Mouse (Mus musculus) spleen, postnatal 36 days (tissue): Measurements from ENCODE around the gene Stx11.
A peak's percentile ranks its signal among the peaks of the same experiment; 100 is the strongest.
"Not testable (repeated sequence)": the region's sequence is repeated elsewhere in the genome, so short reads cannot be mapped to it uniquely, and the experiment has no call there.

Experiments
- DNase-seq, 2 experiments: peaks; one replicate each; pipeline ENCODE4 v3.0.0; 2022; ENCODE audit warnings: low spot score in 2 of 2, mixed read lengths in 1 of 2

The Stx11 gene

DNA sequence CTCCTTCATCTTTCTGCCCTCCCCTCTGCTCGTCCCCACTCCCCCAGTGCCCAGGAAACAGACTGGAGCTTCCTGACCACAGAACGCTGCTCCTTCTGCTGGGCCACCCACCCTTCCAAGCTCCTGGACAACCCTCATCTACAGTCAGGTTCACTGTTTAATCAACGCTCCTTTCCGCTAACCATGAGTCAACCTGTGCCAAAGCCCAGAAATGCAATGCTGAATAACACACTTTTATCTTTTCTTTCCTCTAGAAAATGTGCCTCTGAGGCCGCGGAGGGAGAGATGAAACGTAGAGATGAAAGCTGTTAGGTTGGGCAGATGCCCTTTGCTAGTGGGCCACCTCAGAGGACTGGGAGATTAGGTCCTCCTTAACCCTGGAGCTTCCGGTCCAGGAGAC, 2.6 kb downstream of the Stx11 start:
- DNase-seq = no peak

DNA sequence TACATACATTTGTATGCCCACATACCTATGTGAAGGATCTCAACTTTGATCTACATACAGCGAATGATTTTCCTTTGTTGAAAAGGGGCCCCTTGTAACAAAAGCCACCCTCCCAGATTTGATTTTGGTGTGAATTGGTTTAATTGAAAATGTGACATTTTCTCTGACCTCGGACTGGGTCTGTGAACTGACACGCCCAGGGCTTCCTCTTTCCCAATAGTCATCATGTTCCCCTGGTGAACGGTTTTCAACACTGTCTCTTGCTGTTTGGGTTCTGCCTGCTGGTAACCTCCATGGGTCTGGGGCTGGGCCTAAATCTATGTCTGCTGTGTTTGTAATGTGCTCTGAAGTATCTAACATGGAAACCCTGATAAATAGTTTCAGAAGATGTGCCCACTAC, 6.8 kb downstream of the Stx11 start:
- peak in 1 of 2 experiments; percentile 29 for DNase-seq

DNA sequence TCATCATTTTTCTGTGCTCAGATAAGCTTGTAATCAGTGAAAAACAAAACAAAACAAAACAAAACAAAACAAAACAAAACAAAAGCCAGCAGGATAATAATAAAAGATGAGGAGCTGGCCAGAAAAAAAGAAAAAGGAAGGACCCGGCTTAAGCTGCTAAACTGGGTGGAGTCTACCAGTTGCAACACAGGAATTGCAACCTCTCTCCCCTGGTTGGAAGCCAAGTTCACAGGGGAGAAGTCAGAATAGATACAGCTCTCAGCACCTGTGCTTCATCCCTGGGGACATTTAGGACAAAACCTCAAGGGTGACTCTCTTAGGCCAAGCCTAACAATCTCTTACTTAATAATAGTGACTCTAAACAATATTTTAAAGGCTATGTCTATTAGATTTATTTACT, 8.3 kb downstream of the Stx11 start:
- DNase-seq = no peak

DNA sequence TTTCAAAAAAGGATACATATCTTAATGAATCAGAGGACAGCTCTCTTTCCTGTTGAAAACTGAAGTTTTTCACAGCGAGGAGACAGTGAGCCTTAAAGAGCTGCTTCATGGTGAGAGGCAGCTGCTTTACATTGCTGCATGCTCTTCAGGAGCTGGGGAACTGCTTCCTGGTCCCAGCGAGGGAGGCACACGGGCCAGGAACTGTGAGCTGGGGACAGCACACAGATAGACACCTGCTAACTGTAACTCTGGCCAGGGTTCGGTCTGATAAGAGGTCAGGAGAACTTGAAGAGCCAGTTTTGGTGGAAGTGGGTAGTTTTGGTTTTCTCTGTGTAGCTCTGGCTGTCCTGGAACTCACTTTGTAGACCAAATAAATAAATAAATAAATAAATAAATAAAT, 12.7 kb downstream of the Stx11 start:
- DNase-seq = not testable (repeated sequence)

DNA sequence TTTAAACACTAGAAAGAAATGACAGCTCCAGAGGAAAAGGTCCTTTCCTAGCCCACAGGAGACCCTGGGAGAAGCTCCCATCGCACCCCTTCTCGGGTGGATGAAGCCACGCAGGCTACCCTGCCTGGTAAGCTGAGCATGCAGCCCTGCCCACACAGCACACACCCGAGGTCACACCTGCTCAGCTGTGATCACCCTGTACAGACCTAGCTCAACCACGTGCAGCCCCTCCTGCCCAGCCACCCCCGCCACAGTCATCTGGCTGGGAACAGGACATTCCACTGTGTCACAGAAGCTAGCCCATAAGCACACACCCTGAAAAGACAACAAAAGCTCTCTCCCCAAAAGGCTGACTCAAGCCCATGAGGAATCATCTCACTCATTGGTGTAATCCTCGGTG, 14.8 kb downstream of the Stx11 start:
- DNase-seq = no peak

DNA sequence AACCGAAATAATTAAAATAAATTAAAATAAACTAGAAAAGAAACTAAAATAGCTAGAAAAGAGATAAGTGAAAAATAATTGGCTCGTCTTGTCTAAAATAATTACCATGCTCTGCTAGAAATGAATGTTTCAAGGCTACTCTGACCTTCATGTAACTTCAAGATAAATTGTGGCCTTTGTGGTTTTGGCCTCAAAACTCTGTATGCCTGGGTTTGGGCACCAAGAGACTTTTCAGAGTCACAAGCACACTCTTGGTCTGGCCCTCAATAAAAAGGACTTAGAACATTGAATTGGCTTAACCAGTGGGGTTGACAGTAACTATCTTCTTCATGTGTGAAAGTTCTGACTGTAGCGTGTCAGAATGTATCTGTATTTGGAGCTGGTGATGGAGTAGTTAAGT, 16.5 kb downstream of the Stx11 start:
- no peak for DNase-seq

DNA sequence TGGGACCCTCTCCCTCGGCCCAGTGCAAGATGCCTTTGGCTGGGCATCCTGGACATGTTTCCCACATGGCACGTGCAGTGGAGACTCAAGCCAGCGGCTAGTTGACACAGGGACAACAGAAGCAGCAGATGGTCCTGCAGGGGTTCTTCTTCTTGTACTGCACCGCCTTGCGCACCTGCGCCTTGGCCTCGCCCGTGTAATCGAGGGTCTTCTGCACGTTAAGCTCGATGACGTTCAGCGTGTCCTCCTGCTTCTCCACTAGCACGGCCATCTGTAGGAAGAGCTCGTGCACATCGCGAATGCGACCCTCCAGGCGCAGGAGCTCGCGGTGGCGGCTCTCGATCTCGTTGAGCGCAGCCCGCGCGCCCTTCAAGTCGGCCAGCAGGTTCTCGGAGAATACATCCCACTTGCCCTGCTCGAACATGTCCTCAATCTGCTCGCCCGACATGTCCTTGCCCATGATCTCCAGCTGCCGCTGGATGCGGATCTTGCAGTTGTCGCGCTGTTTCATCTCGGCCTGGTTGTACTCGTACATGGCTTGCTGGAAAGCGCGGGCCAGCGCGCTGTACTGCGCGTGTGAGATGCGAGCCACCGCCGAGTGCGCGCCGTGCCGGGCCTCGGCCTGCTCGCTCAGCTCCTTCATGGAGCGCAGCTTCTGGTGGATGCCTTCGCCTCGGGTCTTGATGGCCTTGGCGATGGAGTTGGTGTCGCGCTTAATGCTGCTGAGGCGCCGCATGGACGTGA, 22.9 kb downstream of the Stx11 start:
- DNase-seq = no peak

DNA sequence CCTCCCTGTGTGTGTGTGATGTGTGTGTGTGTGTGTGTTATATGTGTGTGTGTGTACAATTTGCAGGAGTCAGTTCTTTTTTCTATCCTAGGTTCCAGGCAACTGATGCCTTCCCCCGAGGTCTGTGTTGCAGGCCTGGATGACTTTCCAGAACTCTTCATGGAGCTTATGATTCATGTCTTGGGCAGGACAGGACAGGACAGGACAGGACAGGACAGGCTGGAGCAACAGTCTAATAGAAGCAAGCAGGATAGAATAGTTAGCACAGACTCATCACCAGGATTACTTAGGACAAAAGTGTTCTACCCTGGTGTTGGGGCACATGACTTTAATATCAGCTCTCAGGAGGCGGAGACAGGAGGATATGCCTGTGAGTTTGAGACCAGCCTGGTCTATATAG, 25.3 kb downstream of the Stx11 start:
- DNase-seq = no peak

DNA sequence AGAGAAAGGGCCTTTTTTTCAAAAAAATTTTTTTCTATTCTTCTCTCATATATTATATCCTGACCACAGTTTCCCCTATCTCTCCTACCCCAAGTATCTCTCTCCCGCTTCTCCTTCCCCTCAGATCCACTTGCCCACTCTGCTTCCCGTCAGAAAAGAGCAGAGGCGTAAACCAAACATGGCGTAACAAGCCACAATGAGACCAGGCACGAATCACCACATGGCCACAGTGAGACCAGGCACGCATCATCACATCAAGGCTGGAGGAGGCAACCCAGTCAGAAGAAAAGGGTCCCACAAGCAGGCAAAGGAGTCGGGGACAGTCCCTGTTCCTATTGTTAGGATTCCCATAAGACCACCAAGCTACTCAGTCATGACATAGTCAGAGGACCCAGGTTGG, 28.0 kb downstream of the Stx11 start:
- no peak for DNase-seq

DNA sequence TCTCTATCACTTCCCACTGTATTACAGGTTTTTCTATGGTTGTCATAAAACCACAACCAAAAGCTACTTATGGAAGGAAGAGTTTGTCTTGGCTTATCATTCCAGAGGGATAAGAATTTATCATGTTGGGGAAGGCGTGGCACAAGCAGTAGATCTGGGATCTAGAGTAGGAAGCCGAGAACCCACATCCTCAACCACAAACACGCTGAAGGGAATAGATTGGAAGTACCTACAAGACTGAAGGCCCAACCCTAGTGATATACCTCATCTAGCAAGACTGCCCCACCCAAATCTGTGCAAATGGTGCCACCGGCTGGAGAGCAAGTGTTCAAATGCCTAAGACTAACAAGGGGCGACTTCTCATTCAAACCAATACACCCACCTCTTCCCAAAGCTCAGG, 28.5 kb downstream of the Stx11 start:
- DNase-seq = no peak

DNA sequence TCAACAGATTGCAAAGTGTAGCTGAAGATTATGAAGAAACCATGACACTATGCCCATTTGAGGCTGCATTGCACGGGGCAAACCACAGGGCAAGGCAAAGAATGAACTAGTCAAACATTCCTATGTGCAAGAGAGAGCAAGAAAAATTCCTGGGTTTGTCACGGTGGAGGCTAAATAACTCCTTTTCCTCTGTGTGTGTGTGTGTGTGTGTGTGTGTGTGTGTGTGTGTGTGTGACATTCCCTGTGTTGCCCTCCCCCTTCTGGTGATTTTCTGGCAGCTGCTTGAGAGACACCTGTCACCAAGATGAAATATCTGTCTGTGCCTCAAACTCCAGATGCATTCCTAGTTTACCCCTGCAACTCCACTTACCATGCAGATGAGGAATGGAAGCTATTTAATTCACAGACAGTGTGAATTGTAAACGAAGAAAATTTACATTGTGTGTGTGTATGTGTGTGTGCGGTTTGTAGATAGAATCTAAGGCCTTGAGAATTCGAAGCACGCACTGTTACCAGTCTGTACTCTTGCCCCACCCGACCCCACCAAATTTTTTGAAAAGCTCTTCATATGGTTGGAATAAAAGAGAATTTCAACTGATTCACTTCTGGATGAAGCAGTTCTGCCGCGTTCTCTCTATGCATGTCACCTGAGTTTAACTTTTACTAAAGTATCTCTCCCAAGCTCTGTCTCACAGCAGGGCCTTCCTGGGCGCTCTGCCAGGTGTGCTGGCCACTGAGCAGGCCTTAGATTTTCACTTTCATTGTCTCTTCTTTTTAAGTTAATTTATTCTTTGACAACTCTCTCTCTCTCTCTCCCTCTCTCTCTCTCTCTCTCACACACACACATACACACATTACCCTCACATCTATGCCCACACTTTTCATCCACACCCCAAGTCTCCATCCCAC, 32.4 kb downstream of the Stx11 start:
- DNase-seq = no peak

DNA sequence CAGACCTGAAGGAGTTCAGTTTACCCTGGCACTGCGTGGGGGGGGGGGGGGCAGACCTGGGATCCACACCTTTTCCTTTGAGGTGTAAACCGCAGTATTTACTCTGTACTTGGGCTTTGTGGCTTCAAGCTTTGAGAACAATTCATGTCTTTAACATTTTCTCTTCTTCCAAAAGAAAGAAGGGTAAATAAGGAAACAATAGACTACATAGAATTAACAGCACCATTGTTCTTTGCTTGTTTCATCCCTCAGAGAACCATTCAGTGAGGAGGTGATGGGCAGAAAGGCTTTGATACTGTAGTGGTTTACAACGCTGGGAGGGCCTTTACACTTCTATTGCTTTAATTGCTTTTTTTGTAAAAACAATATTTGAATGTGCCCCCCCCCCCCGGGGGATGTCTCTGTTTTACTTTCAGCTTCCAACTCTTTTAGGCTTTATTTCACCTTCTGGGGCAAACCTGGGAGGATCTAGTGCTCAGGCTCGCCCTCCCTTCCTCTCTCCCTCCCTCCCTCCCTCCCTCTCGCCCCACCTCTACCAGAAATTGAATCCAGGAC, 33.7 kb downstream of the Stx11 start:
- DNase-seq = no peak

DNA sequence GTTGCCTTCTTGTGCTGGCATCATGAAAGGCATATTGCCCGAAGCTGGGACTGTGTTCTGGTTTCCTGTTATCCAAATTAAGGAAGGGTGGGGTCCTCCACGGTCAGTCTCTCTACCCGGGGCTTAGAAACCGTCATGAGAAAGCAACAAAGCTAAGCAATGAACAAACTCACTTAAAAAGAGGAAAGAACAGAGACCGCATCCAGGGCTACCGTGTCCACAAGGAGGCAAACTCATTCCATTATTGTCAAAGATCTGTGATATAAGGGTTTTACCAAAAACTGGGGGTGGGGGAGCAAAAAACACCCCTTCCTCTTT, 34.3 kb downstream of the Stx11 start:
- no peak for DNase-seq

DNA sequence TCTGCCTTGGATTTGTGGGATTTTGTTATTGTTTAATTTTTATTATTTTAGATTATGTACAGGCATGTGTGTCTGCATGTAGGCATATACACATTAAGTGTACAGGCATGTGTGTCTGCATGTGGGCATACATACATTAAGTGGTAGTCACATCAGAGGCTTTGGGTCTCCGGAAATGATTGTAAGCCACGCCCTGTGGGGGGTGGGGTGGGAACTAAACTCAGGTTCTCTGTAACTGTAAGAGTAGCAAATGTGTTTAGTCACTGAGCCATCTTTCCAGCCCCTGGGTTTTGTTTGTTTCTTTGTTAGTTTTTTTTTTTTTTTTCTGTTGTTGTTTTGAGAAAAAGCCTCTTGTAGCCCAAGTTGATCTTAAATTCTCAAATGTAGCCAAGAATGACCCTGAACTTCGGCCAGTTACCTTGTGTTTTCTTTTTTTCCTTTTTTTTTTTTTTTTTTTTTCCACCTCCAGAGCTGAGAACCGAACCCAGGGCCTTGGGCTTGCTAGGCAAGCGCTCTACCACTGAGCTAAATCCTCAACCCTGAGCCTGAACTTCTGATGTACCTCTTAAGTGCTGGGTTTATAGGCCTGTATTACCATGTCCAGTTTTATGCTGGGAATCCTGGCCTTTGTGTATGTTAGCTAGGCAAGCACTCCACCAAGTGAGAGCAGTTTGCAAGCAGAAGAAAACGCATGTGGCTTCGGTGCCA, 34.8 kb downstream of the Stx11 start:
- no peak for DNase-seq

DNA sequence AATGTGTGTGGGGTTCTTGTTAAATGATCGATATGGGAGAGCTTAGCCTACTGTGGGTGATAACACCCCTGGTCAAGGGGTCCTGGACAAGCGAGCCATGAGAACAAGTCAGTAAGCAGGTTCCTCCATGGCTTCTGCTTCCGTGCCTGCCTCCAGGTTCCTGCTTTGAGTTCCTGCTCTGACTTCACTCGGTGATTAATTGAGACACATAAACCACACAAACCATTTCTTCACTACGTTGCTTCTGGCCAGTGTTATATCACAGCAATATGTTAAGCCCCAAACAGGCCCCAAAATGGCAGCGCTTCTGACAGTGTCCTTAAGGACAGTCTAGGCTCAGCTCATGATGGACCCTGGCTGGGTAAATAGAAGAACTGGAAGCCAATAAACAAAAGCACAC, 35.9 kb downstream of the Stx11 start:
- no peak for DNase-seq

DNA sequence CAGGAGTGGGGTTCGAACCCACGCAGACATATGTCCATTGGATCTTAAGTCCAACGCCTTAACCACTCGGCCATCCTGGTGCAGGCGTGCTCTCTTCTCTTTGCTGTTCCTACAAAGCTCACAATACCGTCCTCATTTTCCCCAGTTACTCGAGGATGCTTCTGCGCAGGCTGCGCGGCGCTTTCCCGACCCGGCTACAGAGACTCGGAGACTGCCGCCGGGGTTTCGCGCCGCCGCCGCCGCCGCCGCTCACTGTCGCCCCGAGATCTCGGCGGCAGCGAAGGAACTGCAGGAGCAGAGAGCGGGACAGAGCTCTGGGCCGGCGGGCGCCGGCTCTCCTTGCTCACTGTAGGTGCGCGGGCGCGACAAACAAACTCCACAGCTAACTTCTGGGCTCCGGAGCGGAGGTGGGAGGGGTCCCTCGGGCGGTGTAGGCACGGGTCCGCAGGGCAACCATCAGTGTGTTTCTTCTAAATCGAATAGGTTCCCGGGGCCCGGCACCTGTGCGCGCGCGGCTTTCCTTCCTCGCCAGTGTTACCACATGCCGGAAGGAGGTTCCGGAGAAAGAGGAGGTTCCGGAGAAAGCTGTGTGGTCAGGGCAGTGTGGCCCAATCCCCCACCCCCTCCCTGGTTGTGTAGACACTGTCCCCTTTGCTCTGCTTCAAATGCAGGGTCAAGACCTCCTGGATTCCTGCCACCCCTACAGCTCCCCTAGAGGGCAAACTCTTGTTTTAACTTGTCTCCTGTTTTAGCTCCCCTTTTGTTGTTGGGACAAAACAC, 41.3 kb downstream of the Stx11 start:
- DNase-seq = peak; percentile 86 to 91

DNA sequence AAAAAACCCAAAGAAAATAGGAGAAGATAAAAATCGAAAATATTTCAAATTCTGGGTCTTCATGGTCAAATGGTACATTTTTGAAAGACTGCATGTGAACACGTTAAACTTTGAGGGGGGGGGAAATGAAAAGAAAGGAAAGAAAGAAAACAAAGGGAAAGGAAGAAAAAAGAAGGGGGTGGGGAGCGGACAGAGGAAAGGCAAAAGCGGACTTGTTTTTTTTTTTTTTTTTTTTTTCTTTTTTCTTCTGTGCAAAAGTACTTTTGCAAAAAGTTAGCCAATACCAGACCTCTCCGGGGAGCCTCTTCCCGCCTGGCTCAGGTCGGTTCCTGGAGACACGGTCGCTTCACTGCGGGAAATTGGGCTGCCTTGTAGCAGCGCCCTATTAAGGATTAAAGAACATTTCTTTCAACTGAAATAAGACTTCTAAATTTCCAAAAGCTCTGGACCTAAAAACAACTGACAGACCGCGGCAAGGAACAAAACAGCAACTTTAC, 42.0 kb downstream of the Stx11 start:
- no peak for DNase-seq

DNA sequence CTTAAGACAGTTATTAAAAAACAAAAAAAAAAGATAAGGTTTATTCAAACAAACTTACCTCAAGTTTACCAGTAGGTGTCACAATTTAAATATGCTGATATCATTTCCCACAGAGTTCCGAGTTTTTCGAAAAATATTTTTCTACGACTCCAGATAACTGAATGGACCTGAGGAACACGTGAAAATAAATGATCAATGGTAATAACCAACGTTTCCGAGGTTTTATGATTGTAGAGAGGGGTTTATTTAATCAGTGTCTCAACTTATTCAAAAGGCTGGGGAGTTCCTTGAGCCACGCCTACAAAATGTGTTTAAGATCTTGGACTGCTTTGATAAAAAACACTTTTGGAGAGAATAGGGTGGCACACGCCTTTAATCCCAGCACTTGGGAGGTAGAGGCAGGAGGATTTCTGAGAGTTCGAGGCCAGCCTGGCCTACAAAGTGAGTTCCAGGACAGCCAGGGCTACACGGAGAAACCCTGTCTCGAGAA, 42.5 kb downstream of the Stx11 start:
- DNase-seq = peak in 1 of 2 experiments; percentile 19

DNA sequence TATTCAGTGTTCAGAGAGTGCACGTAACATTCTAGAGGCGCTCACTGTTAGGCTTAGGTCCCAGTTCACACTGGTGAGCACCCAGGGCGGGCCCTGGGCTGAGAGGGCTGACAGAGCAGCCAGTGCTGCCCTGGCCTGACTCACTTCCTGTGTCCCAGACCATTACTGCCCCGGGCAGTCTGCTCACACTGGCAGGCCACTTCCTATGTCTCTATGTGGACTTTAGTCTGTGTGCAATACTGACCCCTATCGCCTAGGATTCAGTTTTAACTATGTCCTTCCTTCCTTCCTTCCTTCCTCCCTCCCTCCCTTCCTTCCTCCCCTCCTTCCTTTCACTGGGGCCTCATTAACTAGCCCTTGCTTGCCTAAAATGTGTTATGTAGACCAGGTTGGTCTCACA, 44.8 kb downstream of the Stx11 start:
- DNase-seq = no peak

DNA sequence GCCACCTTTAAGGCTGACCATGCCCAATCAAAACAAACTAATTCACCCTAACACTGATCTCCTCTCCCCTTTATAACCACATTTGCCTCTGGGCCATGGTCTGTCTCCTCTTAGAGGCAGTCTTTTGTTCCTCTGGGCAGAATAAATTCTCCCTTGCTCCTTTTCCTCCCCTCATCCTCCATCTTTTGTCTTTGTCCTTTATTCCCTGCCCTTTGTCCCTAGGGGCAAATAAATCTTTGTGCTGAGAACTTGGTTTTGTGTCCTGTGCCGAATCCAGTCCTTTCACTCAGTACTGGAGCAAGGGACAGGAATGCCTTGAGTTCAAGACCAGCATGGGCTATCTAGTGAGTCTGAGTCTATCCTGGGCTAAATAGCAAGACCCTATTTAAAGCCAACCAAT, 46.5 kb downstream of the Stx11 start:
- no peak for DNase-seq

DNA sequence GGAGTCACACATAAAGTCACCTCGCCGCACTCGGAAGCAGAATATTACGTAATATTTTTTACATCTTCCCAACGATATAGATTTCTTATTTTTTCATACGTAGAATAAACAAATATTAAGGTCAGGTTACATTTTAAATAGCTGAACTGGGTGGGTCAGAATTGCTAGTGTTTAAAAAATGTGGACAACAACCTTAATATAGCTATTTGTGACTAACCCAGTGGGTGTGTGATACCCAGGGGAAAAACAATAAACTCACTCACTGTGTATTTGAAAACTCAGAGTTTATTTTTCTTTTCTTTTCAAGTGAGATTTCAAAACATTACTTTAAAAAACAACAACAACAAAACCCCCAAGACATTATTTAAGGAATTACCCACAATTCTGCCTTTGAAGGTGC, 47.7 kb downstream of the Stx11 start:
- no peak for DNase-seq
